Mouse (Mus musculus): ENCODE measurements at regions not wholly inside any gene's neighbourhood (a gene's known extent, or its start where the extent isn't known, plus 50 kb on each side); places are given as distances from the start of the nearest gene placed in this dataset.
A peak's percentile ranks its signal among the peaks of the same experiment; 100 is the strongest.

DNA sequence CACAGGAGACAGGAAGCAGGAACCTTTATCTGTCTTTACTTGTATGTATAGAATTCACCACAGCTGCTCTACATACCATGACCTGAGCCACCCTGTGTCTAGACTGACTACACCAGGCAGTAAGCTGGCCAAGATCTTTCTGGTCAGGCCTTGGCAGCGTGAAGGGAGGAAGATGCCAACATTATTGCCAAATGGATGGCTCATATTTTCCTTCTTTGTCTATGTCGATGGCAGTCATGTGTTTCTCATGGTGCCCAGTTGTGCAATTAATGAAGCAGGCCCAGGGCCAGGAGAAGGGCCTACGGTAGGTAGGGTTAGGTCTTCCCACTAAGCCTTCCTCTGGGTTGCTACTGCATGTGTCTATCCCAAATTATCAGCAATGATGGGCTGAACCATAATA lies 243.8 kb downstream of the Pik3r1 start:
- H3K4me3 ChIP-seq: no peak overlapping the region
- ATAC-seq (replicated peaks): no peak
- 89% methylated on average over 3 of the region's 3 CpGs for WGBS

DNA sequence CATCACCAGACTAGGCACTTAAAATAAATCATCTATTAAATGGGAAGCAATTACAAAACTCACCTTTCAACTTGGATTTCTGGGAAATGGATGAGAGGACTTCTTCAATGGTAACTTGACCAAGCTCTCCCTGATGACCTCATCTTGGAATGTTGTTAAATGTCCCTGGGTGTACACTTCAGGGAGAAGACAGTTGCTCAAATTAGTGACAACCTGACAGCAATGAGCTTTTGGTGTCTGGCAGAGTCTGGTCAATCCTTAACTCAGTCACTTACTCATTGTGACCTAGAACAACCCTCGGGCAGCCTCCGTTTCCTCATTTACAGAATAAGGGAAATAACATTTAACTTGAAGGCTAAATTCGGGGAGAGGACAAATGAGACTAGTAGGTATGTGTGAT lies 244.5 kb downstream of the Pik3r1 start:
- Histone ChIP-seq H3K4me1 (no peaks in the 10 kb centered on the region), H3K4me2 (no peak overlapping the region), H3K27ac (no peak overlapping the region), H3K36me3 (replicated peaks) (no peaks in the 10 kb centered on the region), H3K9ac (no peak overlapping the region), H3K27me3 (replicated peaks) (no peaks in the 10 kb centered on the region), H3K4me3 (no peak overlapping the region), H3K9me3 (no peaks in the 10 kb centered on the region)
- ATAC-seq (replicated peaks): no peak
- WGBS: 85% methylated on average over 3 of the region's 3 CpGs

More for the DNA sequence above, 243.8 kb downstream of the Pik3r1 start:
- H3K4me2 ChIP-seq: no peak overlapping the region
- no peak overlapping the region for H3K9ac ChIP-seq
- H3K9me3 ChIP-seq: no peaks in the 10 kb centered on the region
- no peaks in the 10 kb centered on the region for H3K4me1 ChIP-seq
- H3K36me3 ChIP-seq (replicated peaks): no peaks in the 10 kb centered on the region
- no peaks in the 10 kb centered on the region for H3K27me3 ChIP-seq (replicated peaks)
- H3K27ac ChIP-seq: no peak overlapping the region

DNA sequence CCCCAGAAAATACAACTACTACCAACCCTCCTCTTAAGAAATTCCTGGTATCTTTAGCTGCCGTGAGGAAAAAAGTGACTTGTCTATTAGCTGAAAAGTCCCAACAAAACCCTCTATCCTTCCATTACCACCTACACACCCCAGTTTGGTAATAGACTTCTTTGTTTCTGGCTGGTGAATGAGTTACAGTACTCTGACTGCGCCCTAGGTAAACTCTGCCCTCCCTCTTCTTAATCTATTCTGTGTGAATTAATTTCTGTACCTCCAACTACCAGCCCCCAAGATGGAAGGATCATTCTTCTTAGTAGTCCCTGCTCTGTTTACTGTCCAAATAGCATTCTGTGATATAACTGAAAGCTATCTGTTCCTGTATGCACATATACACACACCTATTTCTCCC lies 245.4 kb downstream of the Pik3r1 start:
- no peak overlapping the region for H3K4me3 ChIP-seq
- no peaks in the 10 kb centered on the region for H3K36me3 ChIP-seq (replicated peaks)
- no peak overlapping the region for H3K4me2 ChIP-seq
- no peaks in the 10 kb centered on the region for H3K4me1 ChIP-seq
- no peaks in the 10 kb centered on the region for H3K9me3 ChIP-seq
- no peak overlapping the region for H3K9ac ChIP-seq
- no peaks in the 10 kb centered on the region for H3K27me3 ChIP-seq (replicated peaks)
- H3K27ac ChIP-seq: no peak overlapping the region
- no peak for ATAC-seq (replicated peaks)
- WGBS: 93% methylated on average over 2 of the region's 2 CpGs

DNA sequence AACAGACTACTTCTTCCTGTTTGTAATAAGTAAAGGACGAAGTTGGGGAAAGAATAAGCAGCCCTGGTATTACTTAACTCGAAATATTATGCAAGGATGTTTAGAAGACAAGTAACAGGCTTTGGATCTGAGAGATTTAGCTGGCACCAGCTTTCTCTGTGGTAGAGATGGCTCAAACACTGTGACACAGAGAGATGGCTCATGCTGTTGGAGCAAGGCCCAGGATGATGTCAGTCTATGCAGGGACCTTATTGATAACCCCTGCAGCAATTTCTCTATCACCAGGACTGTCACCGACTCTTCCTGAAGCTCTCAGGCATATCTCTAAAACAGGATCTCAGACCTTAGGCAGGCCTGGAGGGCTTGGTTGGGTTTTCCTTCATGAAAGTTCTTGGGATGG lies 254.7 kb downstream of the Pik3r1 start:
- H3K9me3 ChIP-seq: no peaks in the 10 kb centered on the region
- H3K4me3 ChIP-seq: no peak overlapping the region
- ATAC-seq (replicated peaks): no peak
- H3K9ac ChIP-seq: no peak overlapping the region
- H3K27me3 ChIP-seq (replicated peaks): no peaks in the 10 kb centered on the region
- WGBS: 86% methylated on average over 3 of the region's 3 CpGs
- no peak overlapping the region for H3K27ac ChIP-seq
- H3K4me1 ChIP-seq: no peaks in the 10 kb centered on the region
- H3K4me2 ChIP-seq: no peak overlapping the region
- no peaks in the 10 kb centered on the region for H3K36me3 ChIP-seq (replicated peaks)

DNA sequence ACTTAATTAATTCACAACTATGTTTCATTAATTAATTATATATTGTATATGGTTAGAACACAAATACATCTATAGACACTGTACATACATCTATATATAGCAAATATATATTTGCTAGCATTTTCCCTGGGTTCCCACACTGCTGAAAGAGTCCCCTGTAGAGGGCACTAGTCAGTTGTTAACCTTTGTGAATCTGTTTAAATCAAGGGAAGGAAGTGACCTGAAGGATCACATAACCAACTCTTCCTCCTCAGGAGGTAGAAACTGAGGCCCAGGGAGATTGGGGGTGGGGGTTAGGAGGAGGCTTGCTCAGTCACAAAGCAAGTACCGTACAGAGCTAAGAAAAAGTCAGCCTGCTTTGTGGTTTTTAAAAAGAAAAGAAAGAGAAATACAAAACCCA lies 258.1 kb downstream of the Pik3r1 start:
- ATAC-seq (replicated peaks): no peak; the same call in 1 of the 2 replicates
- Histone ChIP-seq H3K4me1 (no peaks in the 10 kb centered on the region), H3K4me3 (no peak overlapping the region), H3K27me3 (replicated peaks) (no peaks in the 10 kb centered on the region), H3K27ac (no peak overlapping the region), H3K9me3 (no peaks in the 10 kb centered on the region), H3K36me3 (replicated peaks) (no peaks in the 10 kb centered on the region), H3K9ac (no peak overlapping the region), H3K4me2 (no peak overlapping the region)
- WGBS: 61% methylated on average over 1 of the region's 1 CpGs

DNA sequence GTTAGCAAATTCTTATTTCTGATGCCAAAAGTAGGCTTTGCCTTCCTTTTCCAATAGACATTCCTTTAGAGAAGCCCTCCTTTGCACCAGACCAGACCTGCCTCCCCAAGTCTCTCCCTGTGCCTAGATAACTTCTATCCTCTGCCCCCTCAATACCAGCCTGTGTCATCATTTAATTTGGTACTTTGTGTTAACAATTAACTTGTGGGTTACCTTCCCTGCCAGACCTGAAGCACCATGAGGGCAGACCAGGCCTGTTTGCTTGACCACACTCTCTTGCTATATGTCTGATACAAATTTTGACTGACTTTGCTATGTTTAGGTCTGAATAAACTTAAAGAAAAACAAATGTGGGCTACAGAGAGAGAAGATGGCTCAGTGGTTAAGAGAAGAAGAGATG lies 259.7 kb downstream of the Pik3r1 start:
- Histone ChIP-seq H3K9me3 (no peaks in the 10 kb centered on the region), H3K27ac (no peak overlapping the region), H3K27me3 (replicated peaks) (no peaks in the 10 kb centered on the region), H3K4me1 (no peaks in the 10 kb centered on the region), H3K9ac (no peak overlapping the region), H3K36me3 (replicated peaks) (no peaks in the 10 kb centered on the region), H3K4me3 (no peak overlapping the region), H3K4me2 (no peak overlapping the region)
- ATAC-seq (replicated peaks): no peak

DNA sequence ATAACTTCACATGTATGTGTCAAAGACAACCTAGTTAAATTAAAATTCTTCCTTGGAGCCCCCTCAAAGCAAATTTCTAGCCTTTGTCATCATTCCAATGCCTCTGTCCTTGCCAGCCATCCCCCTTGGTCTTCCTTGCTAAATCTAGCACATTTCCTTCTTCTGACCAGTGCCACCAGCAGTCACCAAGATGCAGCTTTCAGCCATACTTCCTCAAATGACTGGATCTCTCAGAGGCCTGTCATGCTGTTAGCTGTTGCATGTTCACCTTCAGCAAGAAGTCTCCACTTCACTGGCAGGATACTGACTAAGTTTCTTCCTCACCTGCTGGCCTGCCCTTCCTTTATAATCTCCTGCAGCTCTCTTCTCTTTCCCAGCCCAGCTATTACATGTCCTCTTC lies 261.3 kb downstream of the Pik3r1 start:
- Histone ChIP-seq H3K4me1 (no peaks in the 10 kb centered on the region), H3K9me3 (no peaks in the 10 kb centered on the region), H3K27me3 (replicated peaks) (no peaks in the 10 kb centered on the region), H3K4me3 (no peak overlapping the region), H3K4me2 (no peak overlapping the region), H3K27ac (no peak overlapping the region), H3K9ac (no peak overlapping the region), H3K36me3 (replicated peaks) (no peaks in the 10 kb centered on the region)
- no peak for ATAC-seq (replicated peaks)

DNA sequence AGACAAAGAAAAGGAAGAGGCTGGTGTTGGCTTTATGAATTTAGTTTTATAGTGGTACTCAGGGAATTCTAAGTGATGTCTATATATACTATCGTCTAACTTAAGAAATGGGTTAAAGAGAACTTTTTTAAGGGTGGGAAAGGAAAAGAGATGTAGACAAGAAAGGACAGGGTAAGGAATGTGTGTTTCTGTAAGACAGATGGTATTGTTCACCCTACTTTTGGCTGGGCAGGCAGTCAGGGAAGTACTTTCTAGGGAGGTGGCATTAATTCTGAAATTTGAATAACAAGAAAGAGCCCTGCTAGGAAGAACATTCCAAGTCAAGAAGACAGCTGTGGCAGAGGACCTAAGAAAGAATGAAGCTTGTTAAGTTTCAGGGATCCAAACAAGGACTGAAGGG lies 263.0 kb downstream of the Pik3r1 start:
- Histone ChIP-seq H3K4me2 (no peak overlapping the region), H3K36me3 (replicated peaks) (no peaks in the 10 kb centered on the region), H3K4me1 (no peaks in the 10 kb centered on the region), H3K27me3 (replicated peaks) (no peaks in the 10 kb centered on the region), H3K27ac (no peak overlapping the region), H3K9me3 (no peaks in the 10 kb centered on the region), H3K4me3 (no peak overlapping the region), H3K9ac (no peak overlapping the region)
- 80% methylated on average over 1 of the region's 1 CpGs for WGBS
- no peak for ATAC-seq (replicated peaks)

DNA sequence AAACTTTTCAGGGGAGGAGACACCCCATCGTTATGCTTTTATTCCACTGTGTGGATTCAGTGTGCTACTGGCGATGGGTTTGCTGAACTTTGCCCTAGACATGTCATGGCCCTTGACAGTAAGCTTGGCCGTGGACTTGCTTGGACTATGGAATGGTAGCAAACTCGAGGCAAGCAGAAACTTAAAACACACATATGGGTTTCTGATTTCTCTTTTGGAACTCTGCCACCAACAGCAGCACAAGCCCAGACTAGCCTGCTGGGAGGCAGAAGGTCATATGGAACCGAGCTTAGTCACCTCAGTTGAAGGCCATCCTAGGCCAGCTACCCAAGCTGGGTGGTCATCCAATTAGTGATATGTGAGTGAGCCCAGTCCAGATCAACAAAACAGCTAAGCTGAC lies 263.8 kb downstream of the Pik3r1 start:
- H3K4me2 ChIP-seq: no peak overlapping the region
- no peak overlapping the region for H3K9ac ChIP-seq
- no peak overlapping the region for H3K27ac ChIP-seq
- no peaks in the 10 kb centered on the region for H3K4me1 ChIP-seq
- H3K36me3 ChIP-seq (replicated peaks): no peaks in the 10 kb centered on the region
- WGBS: 85% methylated on average over 5 of the region's 5 CpGs
- ATAC-seq (replicated peaks): no peak
- H3K9me3 ChIP-seq: no peaks in the 10 kb centered on the region
- H3K4me3 ChIP-seq: no peak overlapping the region
- no peaks in the 10 kb centered on the region for H3K27me3 ChIP-seq (replicated peaks)

DNA sequence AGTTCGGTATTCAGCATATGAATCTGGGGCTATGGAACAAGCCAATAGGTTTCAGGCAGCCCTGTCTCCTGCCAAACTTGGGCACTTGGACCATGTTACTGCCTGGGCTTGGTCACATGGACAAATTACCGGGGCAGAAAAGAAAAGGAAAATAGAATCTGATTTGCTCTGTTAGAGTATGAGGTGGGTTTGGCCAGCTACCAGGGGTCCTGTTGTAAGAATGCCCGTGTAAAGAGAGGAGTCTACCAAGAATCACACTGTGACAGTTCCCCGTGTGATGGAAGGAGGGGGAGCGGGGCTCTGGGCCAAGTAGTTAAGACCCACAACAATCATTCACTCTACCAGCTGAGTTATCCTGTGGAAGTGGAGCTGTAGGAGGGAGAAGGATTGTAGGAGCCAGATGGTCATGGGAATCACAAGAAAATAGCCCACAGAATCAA lies 266.2 kb downstream of the Pik3r1 start:
- Histone ChIP-seq H3K4me3 (no peak overlapping the region), H3K4me1 (no peaks in the 10 kb centered on the region), H3K9me3 (no peaks in the 10 kb centered on the region), H3K36me3 (replicated peaks) (no peaks in the 10 kb centered on the region), H3K27ac (no peak overlapping the region), H3K4me2 (no peak overlapping the region), H3K27me3 (replicated peaks) (no peaks in the 10 kb centered on the region), H3K9ac (no peak overlapping the region)
- 0 out of 2 replicates have a peak, but pooled peaks have one; percentile 42 for ATAC-seq (replicated peaks)
- 74% methylated on average over 5 of the region's 5 CpGs for WGBS

DNA sequence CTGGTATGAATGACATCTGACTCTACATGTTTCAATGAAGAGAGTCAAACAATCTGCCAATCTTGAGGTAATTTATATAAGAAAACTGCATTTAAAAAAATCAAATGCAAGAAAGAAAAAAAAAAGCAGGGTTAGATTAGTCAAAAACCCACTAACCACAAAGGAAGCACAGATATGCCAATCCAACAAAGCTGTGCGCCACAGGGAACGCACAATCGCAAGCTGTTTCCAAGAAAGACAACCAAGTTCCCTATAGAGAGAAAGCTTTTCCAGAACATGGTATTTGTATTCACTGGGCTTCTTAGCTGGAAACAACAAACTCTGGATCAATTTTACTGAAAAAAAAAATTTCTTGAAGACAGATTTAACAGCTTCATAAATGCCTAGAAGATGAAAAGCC lies 267.0 kb downstream of the Pik3r1 start:
- Histone ChIP-seq H3K36me3 (replicated peaks) (no peaks in the 10 kb centered on the region), H3K27me3 (replicated peaks) (no peaks in the 10 kb centered on the region), H3K4me1 (no peaks in the 10 kb centered on the region), H3K9ac (no peak overlapping the region), H3K9me3 (no peaks in the 10 kb centered on the region), H3K27ac (no peak overlapping the region), H3K4me2 (no peak overlapping the region), H3K4me3 (no peak overlapping the region)
- ATAC-seq (replicated peaks): no peak
- WGBS: 94% methylated on average over 3 of the region's 3 CpGs

DNA sequence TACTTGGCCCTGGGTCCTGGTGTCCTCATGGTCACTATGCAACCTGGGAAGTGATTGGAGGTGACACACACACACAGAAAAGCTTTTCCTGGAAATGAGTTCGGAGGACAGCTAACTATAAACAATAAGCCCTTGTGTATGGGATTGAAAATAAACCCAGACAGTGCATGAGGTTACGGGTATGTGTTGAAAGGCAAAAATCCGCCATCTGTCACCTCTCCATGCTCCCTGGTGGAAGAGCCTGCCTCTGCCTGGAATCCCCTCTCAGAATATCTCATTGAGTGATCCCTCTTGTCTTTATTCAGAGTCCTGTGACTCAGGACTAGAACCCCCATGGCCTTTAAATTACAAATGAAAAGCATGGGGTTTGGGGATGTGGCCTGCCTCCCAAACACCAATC lies 276.2 kb downstream of the Pik3r1 start:
- Histone ChIP-seq H3K27ac (no peak overlapping the region), H3K36me3 (replicated peaks) (no peaks in the 10 kb centered on the region), H3K4me1 (no peaks in the 10 kb centered on the region), H3K27me3 (replicated peaks) (no peaks in the 10 kb centered on the region), H3K4me3 (no peak overlapping the region), H3K4me2 (no peak overlapping the region), H3K9me3 (no peaks in the 10 kb centered on the region), H3K9ac (no peak overlapping the region)
- ATAC-seq (replicated peaks): no peak
- 21% methylated on average over 3 of the region's 3 CpGs for WGBS

DNA sequence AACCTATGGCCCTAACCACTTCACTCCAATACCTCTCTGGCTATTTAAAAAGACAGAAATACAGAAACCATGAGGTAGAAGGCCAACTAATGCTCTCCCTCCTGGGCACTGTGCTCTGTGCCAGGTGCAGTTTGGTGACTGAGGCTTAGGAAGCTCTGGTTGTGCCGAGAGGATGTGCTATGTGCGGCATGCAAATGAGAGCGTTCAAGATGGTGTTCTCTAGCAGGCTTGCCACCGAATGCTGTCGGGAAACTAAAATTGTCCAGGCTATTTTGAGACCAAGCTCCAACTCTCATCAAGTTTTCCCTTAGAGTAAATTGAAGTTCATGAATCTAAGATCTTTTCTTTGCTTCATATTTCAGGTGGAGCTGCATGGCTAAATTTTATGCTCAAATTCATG lies 277.1 kb downstream of the Pik3r1 start:
- Histone ChIP-seq H3K4me2 (no peak overlapping the region), H3K36me3 (replicated peaks) (no peaks in the 10 kb centered on the region), H3K9ac (no peak overlapping the region), H3K4me1 (no peaks in the 10 kb centered on the region), H3K27ac (no peak overlapping the region), H3K27me3 (replicated peaks) (no peaks in the 10 kb centered on the region), H3K4me3 (no peak overlapping the region), H3K9me3 (no peaks in the 10 kb centered on the region)
- WGBS: 82% methylated on average over 5 of the region's 5 CpGs
- no peak for ATAC-seq (replicated peaks)

DNA sequence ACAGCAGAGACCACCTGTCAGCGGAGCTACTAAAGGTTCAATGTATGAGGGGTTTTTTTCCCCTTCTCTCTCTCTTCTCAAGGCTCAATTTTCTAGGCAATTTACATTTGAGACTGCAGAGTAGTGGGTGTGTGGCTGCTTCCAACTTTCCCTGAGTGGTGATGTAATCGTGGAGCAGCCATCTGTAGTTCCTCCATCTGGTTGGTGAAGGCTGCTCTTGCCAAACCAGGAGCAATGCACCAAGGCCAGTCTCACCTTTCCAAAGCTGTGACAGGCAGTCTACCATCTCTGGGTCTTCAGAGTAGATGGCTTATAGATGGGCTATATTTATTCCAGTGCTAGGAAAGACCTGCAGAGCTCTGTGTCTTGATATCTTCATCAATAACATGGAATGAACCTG lies 280.4 kb downstream of the Pik3r1 start:
- Histone ChIP-seq H3K4me1 (no peaks in the 10 kb centered on the region), H3K27ac (no peak overlapping the region), H3K27me3 (replicated peaks) (no peaks in the 10 kb centered on the region), H3K4me3 (no peak overlapping the region), H3K9ac (no peak overlapping the region), H3K36me3 (replicated peaks) (no peaks in the 10 kb centered on the region), H3K9me3 (no peaks in the 10 kb centered on the region), H3K4me2 (no peak overlapping the region)
- no peak for ATAC-seq (replicated peaks)
- WGBS: 82% methylated on average over 2 of the region's 2 CpGs
